Mouse (Mus musculus): ENCODE data around the gene Rasgrp2.

DNA sequence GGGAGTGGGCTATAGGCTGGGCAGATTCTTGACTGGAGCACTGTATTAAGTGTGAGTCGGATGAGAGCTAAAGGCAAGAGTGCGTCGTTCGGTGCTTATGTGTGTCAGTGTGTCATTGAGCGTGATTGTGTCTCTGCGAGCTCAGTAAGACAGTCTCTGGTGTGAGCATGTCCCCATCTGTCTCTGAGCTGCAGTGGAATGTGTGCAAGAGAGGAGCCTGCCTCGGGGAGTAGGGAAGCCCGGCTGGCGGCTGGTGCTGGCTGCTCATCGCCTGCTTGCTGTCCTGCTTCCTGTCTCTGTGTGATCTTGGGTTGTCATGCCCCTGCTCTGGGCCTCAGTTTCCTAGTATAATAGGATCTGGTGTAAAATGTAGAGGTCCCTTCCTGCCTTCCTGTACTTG lies 43.9 kb downstream of the Rasgrp2 start:
- TF ChIP-seq CTCF (IDR thresholded peaks at IDR 0.05; ENCODE audit: control insufficient read depth, insufficient read depth, insufficient read length) = no peak
- TF ChIP-seq USF1 (IDR thresholded peaks at IDR 0.05; ENCODE audit: low read depth) = no peak
- no peak for TF ChIP-seq MYOD1 (IDR thresholded peaks at IDR 0.05; ENCODE audit: control insufficient read depth, insufficient read length, low read depth)
- TF ChIP-seq CEBPB (IDR thresholded peaks at IDR 0.05; ENCODE audit: low read depth) = no peak
- no peak for TF ChIP-seq MAX (IDR thresholded peaks at IDR 0.05)
- no peak for TF ChIP-seq MYOG (IDR thresholded peaks at IDR 0.05; ENCODE audit: control insufficient read depth, extremely low read depth, insufficient read length)
- TF ChIP-seq FOSL1 (IDR thresholded peaks at IDR 0.05; ENCODE audit: insufficient read depth, low read length, poor library complexity, severe bottlenecking) = no peak

Data from C2C12 (cell line).